Mouse (Mus musculus) intestine, embryonic 16.5 days (tissue): ENCODE measurements around the gene Usp32. TPM values are rescaled to one million over a fixed set of nuclear protein-coding genes. Genes with fewer than 3 reads are reported as not detected.

ENCODE experiments used
- ATAC-seq: fragments of 200-750 bp; cut with Nextera tagmentation; 2 replicates; pipeline ENCODE4 v1.8.0; 2017; ENCODE audit warnings: moderate TSS enrichment, moderate library complexity
- H3K27ac ChIP-seq: fragments of 300-500 bp; sonication (generic); 2 replicates; pipeline ENCODE4 v1.5.1; 2014; ENCODE audit warnings: mild to moderate bottlenecking, low read length
- H3K27me3 ChIP-seq: fragments of 300-500 bp; sonication (generic); replicated peaks from 2 replicates; pipeline ENCODE4 v1.6.1; 2014; ENCODE audit warnings: low read length, control low read depth, mixed read lengths; ENCODE audit not compliant: control insufficient read depth, insufficient read depth
- H3K36me3 ChIP-seq: fragments of 300-500 bp; sonication (generic); 2 replicates; pipeline ENCODE4 v1.6.1; 2014; ENCODE audit warnings: low read length, control low read depth; ENCODE audit not compliant: control insufficient read depth, insufficient read depth
- H3K4me1 ChIP-seq: fragments of 300-500 bp; sonication (generic); 2 replicates; pipeline ENCODE4 v1.6.1; 2014; ENCODE audit warnings: low read length, control low read depth, mixed read lengths; ENCODE audit not compliant: control insufficient read depth, insufficient read depth
- H3K4me2 ChIP-seq: fragments of 300-500 bp; sonication (generic); 2 replicates; pipeline ENCODE4 v1.6.1; 2014; ENCODE audit warnings: low read depth, low read length, control low read depth
- H3K4me3 ChIP-seq: fragments of 300-500 bp; sonication (generic); 2 replicates; pipeline ENCODE4 v1.5.1; 2014; ENCODE audit warnings: mild to moderate bottlenecking, low read length
- H3K9ac ChIP-seq: fragments of 300-500 bp; sonication (generic); 2 replicates; pipeline ENCODE4 v1.6.1; 2014; ENCODE audit warnings: low read depth, low read length
- H3K9me3 ChIP-seq: fragments of 300-500 bp; sonication (generic); 2 replicates; pipeline ENCODE4 v1.6.1; 2016; ENCODE audit warnings: low read length, control low read depth; ENCODE audit not compliant: control insufficient read depth
- WGBS: fragments of 180-500 bp; shearing (Covaris S2); extraction: QIAGEN DNeasy Blood & Tissue Kit; methylation state at CpG from one replicate; pipeline ENCODE4 v1.1.7; 2014; 5-methylcytosine and 5-hydroxymethylcytosine counted together
- polyA plus RNA-seq: library from polyadenylated mRNA; unstranded; fragments of >200 nt; fragmentation: Nextera tagmentation; extraction: Ambion mirVana; gene quantifications from 2 replicates; pipeline ENCODE4 v1.2.1, GENCODE M21; 2015

The Usp32 gene
- polyA plus RNA-seq, 1 experiment from 2014 or later, result 3.9 TPM

GRCm38 (mm10) chr11:85103763-85104162, 36.2 kb downstream of the Usp32 start:
- Histone ChIP-seq H3K4me1 (no peaks in the 10 kb centered on the region), H3K27ac (no peak overlapping the region), H3K9me3 (no peaks in the 10 kb centered on the region), H3K36me3 (no peaks in the 10 kb centered on the region), H3K9ac (no peak overlapping the region), H3K4me2 (no peak overlapping the region), H3K27me3 (no peaks in the 10 kb centered on the region), H3K4me3 (no peak overlapping the region)
- ATAC-seq, result no peak
- 60% methylated on average over 2 of the region's 2 CpGs for WGBS

GRCm38 (mm10) chr11:85095116-85095515, 44.8 kb downstream of the Usp32 start:
- no peak for ATAC-seq
- Histone ChIP-seq H3K27ac (no peak overlapping the region), H3K9ac (no peak overlapping the region), H3K36me3 (no peaks in the 10 kb centered on the region), H3K4me3 (no peak overlapping the region), H3K4me2 (no peak overlapping the region), H3K27me3 (no peaks in the 10 kb centered on the region), H3K9me3 (no peaks in the 10 kb centered on the region), H3K4me1 (no peaks in the 10 kb centered on the region)
- WGBS, result 66% methylated on average over 5 of the region's 5 CpGs

- ATAC-seq, result no peak
- H3K36me3 ChIP-seq, result no peaks in the 10 kb centered on the region
- H3K9me3 ChIP-seq, result no peaks in the 10 kb centered on the region
- no peak overlapping the region for H3K27ac ChIP-seq
- H3K9ac ChIP-seq, result no peak overlapping the region
- H3K4me1 ChIP-seq, result no peaks in the 10 kb centered on the region
- no peaks in the 10 kb centered on the region for H3K27me3 ChIP-seq
- H3K4me2 ChIP-seq, result no peak overlapping the region
- no peak overlapping the region for H3K4me3 ChIP-seq
Measured at GRCm38 (mm10) chr11:85086253-85086652, 53.7 kb downstream of the Usp32 start.

- Histone ChIP-seq H3K4me1 (no peaks in the 10 kb centered on the region), H3K4me2 (no peak overlapping the region), H3K4me3 (no peak overlapping the region), H3K27me3 (no peaks in the 10 kb centered on the region), H3K27ac (no peak overlapping the region), H3K9me3 (no peaks in the 10 kb centered on the region), H3K9ac (no peak overlapping the region), H3K36me3 (no peaks in the 10 kb centered on the region)
- 96% methylated on average over 4 of the region's 4 CpGs for WGBS
- ATAC-seq, result no peak
Measured at GRCm38 (mm10) chr11:85067871-85068270, 72.1 kb downstream of the Usp32 start.

- peak; percentile 52; the same call in 1 of the 2 replicates for ATAC-seq
- Histone ChIP-seq H3K36me3 (no peaks in the 10 kb centered on the region), H3K4me2 (no peak overlapping the region), H3K4me1 (no peaks in the 10 kb centered on the region), H3K4me3 (no peak overlapping the region), H3K9ac (no peak overlapping the region), H3K27me3 (no peaks in the 10 kb centered on the region), H3K9me3 (no peaks in the 10 kb centered on the region), H3K27ac (no peak overlapping the region)
- 87% methylated on average over 4 of the region's 4 CpGs for WGBS
Measured at GRCm38 (mm10) chr11:85058562-85058961, 81.4 kb downstream of the Usp32 start.

GRCm38 (mm10) chr11:85057544-85057943, 82.4 kb downstream of the Usp32 start:
- H3K27ac ChIP-seq, result no peak overlapping the region
- H3K36me3 ChIP-seq, result no peaks in the 10 kb centered on the region
- no peaks in the 10 kb centered on the region for H3K9me3 ChIP-seq
- no peak for ATAC-seq
- WGBS, result 96% methylated on average over 1 of the region's 1 CpGs
- H3K9ac ChIP-seq, result no peak overlapping the region
- H3K27me3 ChIP-seq, result no peaks in the 10 kb centered on the region
- no peak overlapping the region for H3K4me3 ChIP-seq
- H3K4me2 ChIP-seq, result no peak overlapping the region
- H3K4me1 ChIP-seq, result no peaks in the 10 kb centered on the region

GRCm38 (mm10) chr11:85056901-85057300, 83.1 kb downstream of the Usp32 start:
- Histone ChIP-seq H3K9me3 (no peaks in the 10 kb centered on the region), H3K36me3 (no peaks in the 10 kb centered on the region), H3K4me3 (no peak overlapping the region), H3K27ac (no peak overlapping the region), H3K4me2 (no peak overlapping the region), H3K4me1 (no peaks in the 10 kb centered on the region), H3K27me3 (no peaks in the 10 kb centered on the region), H3K9ac (no peak overlapping the region)
- no peak for ATAC-seq
- WGBS, result 79% methylated on average over 5 of the region's 5 CpGs

DNA sequence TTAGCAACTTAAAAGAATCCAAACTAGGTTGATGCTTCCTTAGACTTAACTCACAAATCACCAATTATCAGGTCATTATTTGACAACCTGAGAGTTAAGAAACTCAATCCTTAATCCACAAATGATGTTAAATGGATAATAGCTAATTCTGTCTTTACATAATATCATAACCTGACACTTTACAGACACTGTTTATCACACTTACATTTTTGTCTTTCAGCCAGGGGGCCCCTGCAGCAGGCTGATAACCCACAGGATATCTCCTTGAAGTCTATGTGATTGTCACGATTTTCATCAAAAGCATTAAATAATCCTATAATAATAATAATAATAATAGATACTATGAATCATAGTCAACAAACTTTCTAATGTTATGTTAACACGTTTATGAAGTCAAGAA, 84.4 kb downstream of the Usp32 start:
- no peaks in the 10 kb centered on the region for H3K4me1 ChIP-seq
- no peaks in the 10 kb centered on the region for H3K36me3 ChIP-seq
- 86% methylated on average over 2 of the region's 2 CpGs for WGBS

DNA sequence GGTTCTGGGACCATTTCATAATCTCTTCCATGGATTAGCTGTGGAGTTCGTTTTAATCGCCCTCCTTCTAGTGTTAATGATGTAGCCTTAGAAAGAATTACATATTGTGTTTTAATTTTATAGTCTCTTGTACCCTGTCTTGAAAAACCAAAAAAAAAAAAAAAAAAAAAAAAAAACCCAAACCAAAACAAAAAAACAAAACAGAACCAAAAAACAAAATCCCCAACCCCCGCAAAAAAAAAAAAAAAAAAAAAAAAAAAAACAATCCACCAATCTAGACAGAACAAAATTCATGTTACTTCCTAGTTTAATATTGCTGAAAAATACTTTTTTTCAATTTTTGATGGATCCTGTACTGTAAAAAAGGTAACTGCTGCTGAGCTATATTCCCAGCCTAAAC, 100.7 kb downstream of the Usp32 start:
- WGBS, result 95% methylated on average over 3 of the region's 3 CpGs
- ATAC-seq, result no peak

More for the DNA sequence above, 84.4 kb downstream of the Usp32 start:
- H3K27ac ChIP-seq, result no peak overlapping the region
- no peak overlapping the region for H3K4me2 ChIP-seq
- no peaks in the 10 kb centered on the region for H3K27me3 ChIP-seq
- H3K9ac ChIP-seq, result no peak overlapping the region
- H3K4me3 ChIP-seq, result no peak overlapping the region
- H3K9me3 ChIP-seq, result no peaks in the 10 kb centered on the region
- no peak for ATAC-seq

DNA sequence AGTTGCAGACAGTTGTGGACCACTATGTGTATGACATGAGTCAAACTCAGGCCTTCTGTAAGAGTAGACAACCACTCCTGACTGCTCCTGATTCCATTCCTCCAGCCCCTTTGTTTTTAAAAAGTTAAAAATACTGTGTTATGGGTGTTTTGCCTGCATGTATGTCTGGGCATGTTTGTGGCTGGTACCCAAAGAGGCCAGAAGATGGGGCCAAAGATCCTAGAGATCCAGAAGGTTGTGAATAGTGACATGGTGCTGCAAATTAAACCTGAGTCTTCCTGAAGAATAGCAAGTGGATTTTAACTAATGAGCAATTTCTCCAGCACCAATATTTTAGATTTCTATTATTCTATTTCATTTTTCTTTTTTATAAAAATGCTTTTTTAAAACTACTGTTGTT, 126.8 kb downstream of the Usp32 start:
- ATAC-seq, result no peak
- Histone ChIP-seq H3K4me2 (no peak overlapping the region), H3K27me3 (no peaks in the 10 kb centered on the region), H3K4me3 (no peak overlapping the region), H3K9me3 (no peaks in the 10 kb centered on the region), H3K9ac (no peak overlapping the region), H3K36me3 (no peaks in the 10 kb centered on the region), H3K27ac (no peak overlapping the region), H3K4me1 (no peaks in the 10 kb centered on the region)

More for the DNA sequence above, 100.7 kb downstream of the Usp32 start:
- Histone ChIP-seq H3K27ac (no peak overlapping the region), H3K9me3 (no peaks in the 10 kb centered on the region), H3K4me2 (no peak overlapping the region), H3K27me3 (no peaks in the 10 kb centered on the region), H3K4me1 (no peaks in the 10 kb centered on the region), H3K4me3 (no peak overlapping the region), H3K9ac (no peak overlapping the region), H3K36me3 (no peaks in the 10 kb centered on the region)
